Mouse (Mus musculus) MEL (cell line): ENCODE results near the gene Slco3a1. TPM values are rescaled to one million over a fixed set of nuclear protein-coding genes. Genes with fewer than 3 reads are reported as not detected.

Experiments
- DNase-seq: peaks from one replicate; pipeline ENCODE4 v3.0.0; 2011; ENCODE audit warnings: low read depth, low spot score
- H3K27ac ChIP-seq: 2 replicates; pipeline ENCODE4 v1.5.1; 2012; ENCODE audit warnings: low read depth, mild to moderate bottlenecking, control low read depth, low read length, moderate library complexity; ENCODE audit not compliant: control insufficient read depth
- H3K27me3 ChIP-seq, 2 experiments: fragments of 150-350 bp in 1 of 2; sonication (generic) in 1 of 2; 2 replicates each; pipeline ENCODE4 v1.6.1; 2012; ENCODE audit warnings: low read length in 2 of 2, mild to moderate bottlenecking in 2 of 2, improper control_type of control experiment in 1 of 2, moderate library complexity in 1 of 2; ENCODE audit not compliant: insufficient read depth in 2 of 2, control insufficient read depth in 1 of 2
- H3K36me3 ChIP-seq, 2 experiments: 2 replicates each; pipeline ENCODE4 v1.6.1; 2012 to 2014; ENCODE audit warnings: low read length in 2 of 2, improper control_type of control experiment in 1 of 2, inconsistent platforms in 1 of 2, mild to moderate bottlenecking in 1 of 2; ENCODE audit not compliant: insufficient read depth in 2 of 2, control insufficient read depth in 1 of 2
- H3K4me1 ChIP-seq, 2 experiments: fragments of 150-350 bp in 1 of 2; sonication (generic) in 1 of 2; 2 replicates each; pipeline ENCODE4 v1.6.1; 2012; ENCODE audit warnings: low read length in 2 of 2, improper control_type of control experiment in 1 of 2, mild to moderate bottlenecking in 1 of 2; ENCODE audit not compliant: insufficient read depth in 2 of 2, control insufficient read depth in 1 of 2
- H3K4me3 ChIP-seq, 2 experiments: fragments of 150-350 bp in 1 of 2; sonication (generic) in 1 of 2; 2 replicates each; pipeline ENCODE4 v1.5.1; 2012; ENCODE audit warnings: low read depth in 2 of 2, low read length in 2 of 2, mild to moderate bottlenecking in 2 of 2, moderate library complexity in 2 of 2, control low read depth in 1 of 2, improper control_type of control experiment in 1 of 2; ENCODE audit not compliant: control insufficient read depth in 1 of 2, insufficient read depth in 1 of 2
- H3K79me2 ChIP-seq: 2 replicates; pipeline ENCODE4 v1.6.1; 2012; ENCODE audit warnings: mild to moderate bottlenecking, low read length, moderate library complexity; ENCODE audit not compliant: control insufficient read depth, poor library complexity, insufficient read depth
- H3K9ac ChIP-seq: 2 replicates; pipeline ENCODE4 v1.6.1; 2012; ENCODE audit warnings: low read depth, mild to moderate bottlenecking, control low read depth, low read length, moderate library complexity; ENCODE audit not compliant: control insufficient read depth, poor library complexity, severe bottlenecking
- H3K9me3 ChIP-seq: fragments of 150-350 bp; sonication (generic); replicated peaks from 2 replicates; pipeline ENCODE4 v1.6.1; 2012; ENCODE audit warnings: mild to moderate bottlenecking, low read length, improper control_type of control experiment, moderate library complexity; ENCODE audit not compliant: insufficient read depth
- BHLHE40 ChIP-seq: IDR thresholded peaks from 2 replicates; pipeline ENCODE4 v1.6.1; 2012; ENCODE audit warnings: low read depth, mild to moderate bottlenecking, inconsistent platforms, low read length, improper control_type of control experiment, borderline replicate concordance
- CHD1 ChIP-seq: IDR thresholded peaks from 2 replicates; pipeline ENCODE4 v1.6.1; 2012; ENCODE audit warnings: low read depth, mild to moderate bottlenecking, inconsistent platforms, low read length, improper control_type of control experiment
- CHD2 ChIP-seq: IDR thresholded peaks from 2 replicates; pipeline ENCODE4 v1.6.1; 2011; ENCODE audit warnings: low read length, improper control_type of control experiment
- E2F4 ChIP-seq: IDR thresholded peaks from 2 replicates; pipeline ENCODE4 v1.6.1; 2011; ENCODE audit warnings: low read depth, low read length, improper control_type of control experiment, borderline replicate concordance
- ELF1 ChIP-seq: IDR thresholded peaks from 2 replicates; pipeline ENCODE4 v1.6.1; 2014; ENCODE audit warnings: low read depth, mild to moderate bottlenecking, inconsistent platforms, low read length, improper control_type of control experiment, moderate library complexity
- ETS1 ChIP-seq: IDR thresholded peaks from 2 replicates; pipeline ENCODE4 v1.6.1; 2012; ENCODE audit warnings: low read depth, mild to moderate bottlenecking, inconsistent platforms, low read length, improper control_type of control experiment, moderate library complexity
- HCFC1 ChIP-seq: IDR thresholded peaks from 2 replicates; pipeline ENCODE4 v1.6.1; 2012; ENCODE audit warnings: low read depth, mild to moderate bottlenecking, inconsistent platforms, low read length, improper control_type of control experiment, moderate library complexity
- JUND ChIP-seq: IDR thresholded peaks from 2 replicates; pipeline ENCODE4 v1.6.1; 2011; ENCODE audit warnings: low read depth, mild to moderate bottlenecking, improper control_type of control experiment, low read length
- KAT2A ChIP-seq: conservative IDR thresholded peaks from 2 replicates; pipeline ENCODE4 v1.6.1; 2012; ENCODE audit warnings: low read depth, low read length, improper control_type of control experiment, inconsistent platforms
- MAFK ChIP-seq: IDR thresholded peaks from 2 replicates; pipeline ENCODE4 v1.6.1; 2011; ENCODE audit warnings: low read depth, mild to moderate bottlenecking, low read length, improper control_type of control experiment, borderline replicate concordance
- MAX ChIP-seq: IDR thresholded peaks from 2 replicates; pipeline ENCODE4 v1.6.1; 2011; ENCODE audit warnings: low read length, improper control_type of control experiment
- MEF2A ChIP-seq: IDR thresholded peaks from 2 replicates; pipeline ENCODE4 v1.6.1; 2014; ENCODE audit warnings: low read depth, mild to moderate bottlenecking, inconsistent platforms, low read length, improper control_type of control experiment; ENCODE audit not compliant: poor library complexity, insufficient replicate concordance, severe bottlenecking; ENCODE audit errors: extremely low read depth
- MYB ChIP-seq: IDR thresholded peaks from 2 replicates; pipeline ENCODE4 v1.6.1; 2011; ENCODE audit warnings: mild to moderate bottlenecking, low read depth, low read length, improper control_type of control experiment
- MYC ChIP-seq: IDR thresholded peaks from 2 replicates; pipeline ENCODE4 v1.6.1; 2011; ENCODE audit warnings: low read depth, mild to moderate bottlenecking, low read length, improper control_type of control experiment, moderate library complexity
- NELFE ChIP-seq: IDR thresholded peaks from 2 replicates; pipeline ENCODE4 v1.6.1; 2011; ENCODE audit warnings: low read depth, low read length, improper control_type of control experiment
- NRF1 ChIP-seq: IDR thresholded peaks from 2 replicates; pipeline ENCODE4 v1.6.1; 2014; ENCODE audit warnings: low read depth, mild to moderate bottlenecking, inconsistent platforms, low read length, improper control_type of control experiment, moderate library complexity; ENCODE audit not compliant: poor library complexity, insufficient read depth, severe bottlenecking
- RCOR1 ChIP-seq: IDR thresholded peaks from 2 replicates; pipeline ENCODE4 v1.6.1; 2012; ENCODE audit warnings: low read depth, mild to moderate bottlenecking, inconsistent platforms, low read length, improper control_type of control experiment
- SIN3A ChIP-seq: IDR thresholded peaks from 2 replicates; pipeline ENCODE4 v1.6.1; 2012; ENCODE audit warnings: low read length, improper control_type of control experiment, inconsistent platforms
- SMC3 ChIP-seq: IDR thresholded peaks from 2 replicates; pipeline ENCODE4 v1.6.1; 2011; ENCODE audit warnings: low read depth, low read length, improper control_type of control experiment
- TAL1 ChIP-seq: IDR thresholded peaks from 2 replicates; pipeline ENCODE4 v1.6.1; 2012; ENCODE audit warnings: mild to moderate bottlenecking, inconsistent platforms, low read length, moderate library complexity, mixed read lengths
- TBP ChIP-seq: IDR thresholded peaks from 2 replicates; pipeline ENCODE4 v1.8.0; 2011; ENCODE audit warnings: low read depth, low read length, improper control_type of control experiment
- TCF12 ChIP-seq: IDR thresholded peaks from 2 replicates; pipeline ENCODE4 v1.6.1; 2014; ENCODE audit warnings: low read depth, mild to moderate bottlenecking, inconsistent platforms, low read length, improper control_type of control experiment, moderate library complexity
- UBTF ChIP-seq: IDR thresholded peaks from 2 replicates; pipeline ENCODE4 v1.6.1; 2012; ENCODE audit warnings: low read depth, mild to moderate bottlenecking, inconsistent platforms, low read length, improper control_type of control experiment, moderate library complexity, borderline replicate concordance; ENCODE audit not compliant: insufficient read depth
- USF1 ChIP-seq: IDR thresholded peaks from 2 replicates; pipeline ENCODE4 v1.6.1; 2014; ENCODE audit warnings: low read depth, mild to moderate bottlenecking, inconsistent platforms, low read length, improper control_type of control experiment, moderate library complexity
- ZMIZ1 ChIP-seq: IDR thresholded peaks from 2 replicates; pipeline ENCODE4 v1.6.1; 2012; ENCODE audit warnings: low read depth, mild to moderate bottlenecking, inconsistent platforms, low read length, improper control_type of control experiment, moderate library complexity
- ZNF384 ChIP-seq: IDR thresholded peaks from 2 replicates; pipeline ENCODE4 v1.6.1; 2012; ENCODE audit warnings: low read depth, mild to moderate bottlenecking, inconsistent platforms, low read length, improper control_type of control experiment
- polyA plus RNA-seq, 2 experiments: library from polyadenylated mRNA; stranded (reverse) in 1 of 2; unstranded in 1 of 2; fragments of >175 nt in 1 of 2; fragments of >200 nt in 1 of 2; gene quantifications; 2 replicates each; pipeline versions ENCODE4 v1.2.1 to v1.2.4; 2012; ENCODE audit warnings: low replicate concordance in 2 of 2, low read depth in 1 of 2; ENCODE audit not compliant: insufficient read length in 2 of 2, insufficient read depth in 1 of 2, missing spikeins in 1 of 2
- total RNA-seq: library from RNA; depleted of rRNA; stranded (reverse); fragments of 300-350 nt; gene quantifications from 2 replicates; pipeline ENCODE4 v1.2.3, GENCODE M21; 2012

Gene Slco3a1
- total and polyA plus RNA-seq, 3 experiments, result 17.6 to 20.9 TPM; not detected in 1

DNA sequence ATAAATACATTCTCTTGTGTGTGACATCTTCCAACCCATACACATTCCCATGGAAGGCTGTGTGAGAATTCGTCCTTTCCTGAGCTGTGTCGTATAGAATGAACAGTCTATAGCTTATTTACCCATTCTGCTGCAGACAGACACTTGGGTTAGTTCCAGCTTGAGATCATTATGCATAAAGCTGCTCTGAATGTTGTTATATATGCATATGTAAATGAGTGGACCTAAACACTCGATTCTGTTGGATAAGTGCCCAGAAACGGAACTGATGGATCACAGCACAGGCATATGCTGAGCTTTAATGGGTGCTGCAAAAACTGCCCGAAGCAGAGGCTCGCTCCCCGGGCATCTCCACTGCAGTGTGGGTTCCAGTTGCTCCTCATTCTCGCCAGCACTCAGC is 229.5 kb downstream of the Slco3a1 start:
- no peak for DNase-seq
- peaks cover 0 to 9% of the 10 kb centered on the region in 2 experiments; a peak in 2 of 4 replicates for H3K4me1 ChIP-seq
- H3K9ac ChIP-seq, result no peak overlapping the region
- no peak overlapping the region for H3K4me3 ChIP-seq
- TF ChIP-seq MYC (no peak), ELF1 (no peak), CHD2 (no peak), TCF12 (no peak), SIN3A (no peak), TBP (no peak), TAL1 (no peak), JUND (no peak), ZMIZ1 (no peak), MEF2A (no peak), ETS1 (no peak), NELFE (no peak), HCFC1 (no peak), RCOR1 (no peak), USF1 (no peak), CHD1 (no peak), UBTF (no peak), BHLHE40 (no peak), E2F4 (no peak), NRF1 (no peak)
- TF ChIP-seq, all 39 proteins: peak for 0
- Histone ChIP-seq H3K27me3 (no peaks in the 10 kb centered on the region), H3K27ac (no peak overlapping the region), H3K79me2 (no peaks in the 10 kb centered on the region), H3K9me3 (no peaks in the 10 kb centered on the region), H3K36me3 (peaks cover 0 to 13% of the 10 kb centered on the region in 2 experiments)

- Histone ChIP-seq H3K9ac (no peak overlapping the region), H3K4me3 (no peak overlapping the region), H3K36me3 (peaks cover 0 to 3% of the 10 kb centered on the region in 2 experiments), H3K27me3 (no peaks in the 10 kb centered on the region), H3K27ac (no peak overlapping the region), H3K79me2 (no peaks in the 10 kb centered on the region), H3K9me3 (no peaks in the 10 kb centered on the region), H3K4me1 (peaks cover 0 to 4% of the 10 kb centered on the region in 2 experiments; a peak in 2 of 4 replicates)
- no peak for DNase-seq
- no peak for TF ChIP-seq ZNF384
- no peak for TF ChIP-seq KAT2A
- no peak for TF ChIP-seq NRF1
- TF ChIP-seq MAX, result no peak
- TF ChIP-seq UBTF, result no peak
- TF ChIP-seq TCF12, result no peak
- TF ChIP-seq ETS1, result no peak
- no peak for TF ChIP-seq MYB
- TF ChIP-seq SIN3A, result no peak
- no peak for TF ChIP-seq TBP
- TF ChIP-seq MAFK, result no peak
- TF ChIP-seq SMC3, result no peak
- no peak for TF ChIP-seq HCFC1
- TF ChIP-seq E2F4, result no peak
- no peak for TF ChIP-seq USF1
Measured at GRCm38 (mm10) chr7:74323683-74324082, 230.9 kb downstream of the Slco3a1 start.
